Mouse (Mus musculus): ENCODE measurements around the gene Pfdn4. TPM values are rescaled to one million over a fixed set of nuclear protein-coding genes. Genes with fewer than 3 reads are reported as not detected.
A peak's percentile ranks its signal among the peaks of the same experiment; 100 is the strongest.
"Not testable (repeated sequence)": the region's sequence is repeated elsewhere in the genome, so short reads cannot be mapped to it uniquely, and the experiment has no call there.

Gene Pfdn4
- 10 to 100 TPM; 19.6 to 23.9 TPM for total RNA-seq (2021)
- long read RNA-seq, experiment 1, transcript Pfdn4-201 (4 exons, 935 nt), result major isoform, 17 of 17 reads
- long read RNA-seq, experiment 1, partial matches to known transcripts, result 0 of 17 reads
- long read RNA-seq, experiment 1, other reads (novel, unspliced or antisense), result 0 of 17 reads
- long read RNA-seq, experiment 2, transcript Pfdn4-201 (4 exons, 935 nt), result major isoform, 6 of 6 reads
- long read RNA-seq, experiment 2, partial matches to known transcripts, result 0 of 6 reads
- long read RNA-seq, experiment 2, other reads (novel, unspliced or antisense), result 0 of 6 reads

GRCm38 (mm10) chr2:170496154-170496930 lies at the start of gene Pfdn4:
Gene Pfdn4 (plus strand): TSS chr2:170496428.
- DNase-seq, result peak; percentile 8 to 15

- peak; percentile 19 to 28 for DNase-seq
Observed at GRCm38 (mm10) chr2:170446843-170447383, 49.3 kb upstream of the Pfdn4 start.

DNA sequence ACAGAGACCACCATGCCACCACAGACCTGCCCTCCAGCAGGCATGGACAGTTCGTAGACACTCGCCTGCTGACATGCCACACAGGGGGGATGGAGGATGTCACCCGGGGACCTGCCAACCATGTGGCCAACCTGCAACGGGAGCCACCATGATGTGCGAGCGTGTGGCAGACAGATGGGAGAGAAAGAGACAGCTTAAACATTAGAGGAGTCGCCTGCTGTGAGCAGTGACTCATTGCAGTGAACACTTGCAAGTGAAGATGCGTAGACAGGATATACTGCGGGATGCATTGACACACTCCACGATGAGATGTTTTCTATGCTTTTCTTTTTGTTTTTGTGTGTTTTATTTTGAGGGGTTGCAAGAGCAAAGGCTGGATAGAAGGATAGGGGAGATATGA lies 48.6 kb upstream of the Pfdn4 start:
- no peak for DNase-seq

GRCm38 (mm10) chr2:170450933-170451332 lies 45.3 kb upstream of the Pfdn4 start:
- DNase-seq, result peak; percentile 72 to 76

GRCm38 (mm10) chr2:170453809-170454208 lies 42.4 kb upstream of the Pfdn4 start:
- not testable (repeated sequence) for DNase-seq

DNA sequence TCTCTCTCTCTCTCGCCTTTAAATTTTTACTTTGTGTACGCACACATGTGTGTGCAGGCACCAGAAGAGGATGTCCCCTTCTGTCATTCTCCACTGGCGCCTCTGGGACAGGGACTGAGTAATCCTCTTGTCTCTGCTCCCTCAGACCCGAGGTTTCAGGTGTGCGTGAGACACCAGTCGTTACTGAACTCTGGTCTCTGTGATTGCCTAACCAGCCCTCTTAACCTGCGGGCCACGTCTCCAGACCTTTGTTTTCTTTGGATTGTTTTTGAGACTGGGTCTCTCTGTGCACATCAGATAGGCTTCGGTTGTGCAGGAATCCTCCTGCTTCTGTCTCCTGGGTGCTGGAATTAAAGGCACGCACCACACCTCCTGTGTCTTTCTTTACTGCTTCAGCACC lies 37.0 kb upstream of the Pfdn4 start:
- no peak for DNase-seq

DNA sequence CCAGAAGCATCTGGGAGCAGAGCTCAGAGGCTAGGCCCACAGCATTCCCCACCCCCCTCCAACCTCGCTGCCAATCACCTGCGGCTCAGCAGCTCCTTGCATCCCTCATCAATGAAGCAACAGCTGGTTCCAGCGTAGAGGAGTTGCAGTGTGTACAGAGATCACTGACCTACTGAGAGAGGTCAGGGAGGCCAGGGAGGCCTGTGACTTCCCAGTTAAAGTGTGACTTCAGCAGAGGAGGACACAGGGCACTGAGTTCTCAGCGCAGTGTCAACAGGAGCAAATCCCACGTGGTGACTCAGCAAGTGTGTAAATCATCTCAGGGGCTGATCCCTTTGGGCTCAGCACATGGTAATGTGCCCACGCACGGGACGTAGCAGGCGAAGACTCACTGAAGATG lies 36.4 kb upstream of the Pfdn4 start:
- peak in 1 of 2 experiments; percentile 18 for DNase-seq

- no peak for DNase-seq
Observed at GRCm38 (mm10) chr2:170461652-170462051, 34.6 kb upstream of the Pfdn4 start.

- no peak for DNase-seq
Observed at GRCm38 (mm10) chr2:170464817-170465216, 31.4 kb upstream of the Pfdn4 start.

GRCm38 (mm10) chr2:170468009-170468408 lies 28.2 kb upstream of the Pfdn4 start:
- DNase-seq, result peak in 1 of 2 experiments; percentile 13

DNA sequence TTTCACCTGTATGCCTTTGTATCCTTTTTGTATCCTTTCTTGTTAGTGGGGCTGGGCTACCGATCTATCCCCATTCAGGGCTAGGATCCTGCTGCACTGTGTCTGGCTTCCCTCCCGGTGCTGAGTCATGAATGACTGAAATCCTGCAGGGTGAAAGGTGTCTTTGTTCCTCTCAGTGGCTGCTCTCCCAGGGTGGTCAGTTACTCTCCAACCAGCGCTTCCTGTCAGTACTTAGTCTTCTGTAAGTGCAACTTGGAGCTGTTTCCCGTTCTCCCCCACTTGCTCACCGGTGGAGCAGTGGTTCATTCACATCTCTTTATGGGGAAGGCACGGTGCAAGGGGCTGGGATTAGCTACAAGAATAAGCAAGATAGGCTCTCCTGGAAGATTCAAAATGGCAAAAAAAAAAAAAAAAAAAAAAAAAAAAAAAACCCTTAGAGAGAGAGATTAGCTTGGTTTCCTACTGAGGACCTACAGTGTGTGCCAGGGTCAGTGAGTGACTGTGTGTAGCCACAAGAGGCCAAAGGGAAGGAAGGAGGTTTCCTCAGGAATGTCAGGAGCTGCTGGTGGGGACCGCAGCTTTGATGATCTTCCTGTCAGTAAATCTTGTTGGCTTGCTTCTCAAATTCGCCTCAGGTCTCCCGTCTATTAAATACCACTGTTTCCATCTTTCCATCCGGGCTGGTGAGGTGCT lies 26.5 kb upstream of the Pfdn4 start:
- peak; percentile 85 to 87 for DNase-seq

- DNase-seq, result no peak
Observed at GRCm38 (mm10) chr2:170470591-170470990, 25.6 kb upstream of the Pfdn4 start.

DNA sequence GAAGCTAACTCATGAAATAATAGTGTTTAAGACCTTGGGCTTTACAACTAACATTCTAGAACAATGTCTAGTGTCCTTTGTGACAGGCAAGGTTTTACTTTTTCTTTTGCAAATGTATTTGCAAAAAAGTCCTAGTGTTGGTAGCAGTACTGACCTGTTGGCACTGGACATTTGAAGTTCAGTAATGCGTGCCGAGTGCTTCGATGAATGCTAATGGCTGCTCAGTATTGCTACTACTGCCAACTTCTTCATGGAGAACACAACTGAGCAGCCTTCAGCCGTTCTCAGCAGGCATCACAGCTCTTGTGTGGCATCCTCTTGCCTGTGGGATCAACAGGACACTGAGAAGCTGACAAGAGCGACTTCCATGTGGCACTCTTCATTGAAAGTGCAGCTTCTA lies 22.1 kb upstream of the Pfdn4 start:
- no peak for DNase-seq

GRCm38 (mm10) chr2:170475164-170475563 lies 21.1 kb upstream of the Pfdn4 start:
- DNase-seq, result no peak

DNA sequence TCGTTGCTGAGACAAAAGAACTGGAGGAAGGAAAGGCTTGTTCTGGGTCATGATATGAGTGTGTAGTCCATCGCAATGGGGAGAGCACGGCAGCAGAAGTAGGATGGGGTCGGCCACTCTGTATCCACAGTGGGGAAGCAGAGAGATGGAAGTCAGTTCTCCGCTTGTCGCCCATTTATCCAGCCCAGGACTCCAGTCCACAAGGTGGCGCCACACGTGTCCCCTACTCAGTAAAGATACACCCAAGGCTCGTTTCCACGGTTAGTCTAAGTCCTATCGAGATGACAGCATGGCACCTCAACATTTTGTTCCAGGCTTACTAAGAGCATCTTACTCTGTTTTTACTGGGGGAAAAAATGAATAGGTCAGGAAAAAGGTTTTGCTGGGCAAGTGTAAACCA lies 20.0 kb upstream of the Pfdn4 start:
- peak; percentile 26 to 30 for DNase-seq

- no peak for DNase-seq
Observed at GRCm38 (mm10) chr2:170476643-170477042, 19.6 kb upstream of the Pfdn4 start.

DNA sequence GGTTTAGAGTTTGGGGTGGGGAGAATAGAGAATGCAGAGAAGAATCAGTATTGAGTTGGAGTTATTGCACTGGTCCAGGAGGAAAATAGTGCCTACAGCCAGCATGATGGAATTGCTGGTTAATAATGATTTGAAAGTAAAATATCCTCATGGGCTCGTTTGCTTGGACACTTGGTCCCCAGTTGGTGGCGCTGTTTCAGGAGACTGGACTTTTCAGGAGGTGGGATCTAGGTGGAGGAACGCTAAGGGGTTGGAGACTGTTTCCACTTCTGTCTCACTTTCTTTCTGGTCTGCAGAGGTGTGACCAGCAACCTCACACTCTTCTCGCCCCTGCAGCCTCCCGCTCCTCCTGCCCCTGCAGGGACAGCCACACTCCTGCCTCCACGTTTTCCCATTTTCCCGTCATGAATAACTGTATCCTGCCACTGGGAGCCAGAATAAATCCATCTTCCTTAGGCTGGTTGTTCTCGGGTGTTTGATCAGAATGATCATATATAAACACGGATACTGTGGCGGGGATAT lies 14.1 kb upstream of the Pfdn4 start:
- no peak for DNase-seq

DNA sequence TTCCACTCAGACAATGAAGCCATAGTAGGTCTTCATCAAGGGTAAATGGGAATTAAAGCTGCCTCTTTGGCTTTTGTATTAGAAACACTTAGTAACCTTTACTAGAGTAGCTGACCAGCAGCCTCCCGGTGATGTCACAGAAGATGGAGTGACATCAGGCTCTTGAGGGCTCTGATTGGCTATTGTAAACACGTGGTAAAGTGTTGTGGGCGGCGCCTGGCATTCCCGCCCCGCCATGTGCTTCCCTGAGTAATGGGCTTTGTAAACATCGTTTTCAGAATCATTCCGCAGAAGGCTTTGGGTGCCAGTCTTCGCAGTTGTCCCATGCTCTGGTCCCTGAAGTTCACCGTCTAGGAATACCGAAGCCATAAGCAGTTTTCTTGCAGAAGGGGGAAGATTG lies 12.3 kb upstream of the Pfdn4 start:
- DNase-seq, result no peak

GRCm38 (mm10) chr2:170487202-170487601 lies 9.0 kb upstream of the Pfdn4 start:
- no peak for DNase-seq

- DNase-seq, result peak in 1 of 2 experiments; percentile 14
Observed at GRCm38 (mm10) chr2:170487890-170488502, 8.2 kb upstream of the Pfdn4 start.

GRCm38 (mm10) chr2:170494784-170495710 lies 1.2 kb upstream of the Pfdn4 start:
- DNase-seq, result no peak
